Mouse (Mus musculus) CH12.LX (cell line): ENCODE results near the gene Gipr. TPM values are rescaled to one million over a fixed set of nuclear protein-coding genes. Genes with fewer than 3 reads are reported as not detected.

ENCODE experiments used
- DNase-seq: peaks from one replicate; pipeline ENCODE4 v3.0.0-alpha.2; 2013; ENCODE audit errors: extremely low read depth
- H3K27ac ChIP-seq: 2 replicates; pipeline ENCODE4 v1.5.1; 2012; ENCODE audit warnings: low read depth, mild to moderate bottlenecking, control low read depth, moderate library complexity; ENCODE audit not compliant: insufficient read depth
- H3K27me3 ChIP-seq: replicated peaks from 2 replicates; pipeline ENCODE3; 2012; ENCODE audit warnings: inconsistent platforms
- H3K36me3 ChIP-seq, 2 experiments: replicated peaks in 1 of 2; 2 replicates each; pipeline versions ENCODE3 to v1.6.1; 2012; ENCODE audit warnings: inconsistent platforms in 1 of 2, low read length in 1 of 2, mild to moderate bottlenecking in 1 of 2, mixed read lengths in 1 of 2, moderate library complexity in 1 of 2; ENCODE audit not compliant: control insufficient read depth in 1 of 2, insufficient read depth in 1 of 2
- H3K4me1 ChIP-seq, 2 experiments: 2 replicates each; pipeline ENCODE4 v1.6.1; 2012; ENCODE audit warnings: inconsistent platforms in 1 of 2, moderate library complexity in 1 of 2; ENCODE audit not compliant: insufficient read depth in 2 of 2, control insufficient read depth in 1 of 2
- H3K4me2 ChIP-seq: 2 replicates; pipeline ENCODE4 v1.6.1; 2012; ENCODE audit warnings: low read depth, mild to moderate bottlenecking, control low read depth; ENCODE audit not compliant: poor library complexity, insufficient read depth, severe bottlenecking
- H3K4me3 ChIP-seq, 3 experiments: fragments of 150-350 bp in 1 of 3; sonication (generic) in 1 of 3; replicated peaks in 1 of 3; 2 replicates each; pipeline versions ENCODE3 to v1.5.1; 2011 to 2012; ENCODE audit warnings: low read depth in 2 of 3, low read length in 2 of 3, mild to moderate bottlenecking in 2 of 3, moderate library complexity in 2 of 3, control low read depth in 1 of 3, improper control_type of control experiment in 1 of 3, inconsistent platforms in 1 of 3, mixed read lengths in 1 of 3; ENCODE audit not compliant: poor library complexity in 1 of 3
- H3K79me2 ChIP-seq: replicated peaks from 2 replicates; pipeline ENCODE4 v1.6.1; 2012; ENCODE audit warnings: mild to moderate bottlenecking, moderate library complexity; ENCODE audit not compliant: control insufficient read depth, poor library complexity, insufficient read depth, severe bottlenecking; ENCODE audit errors: extremely low read depth
- H3K9ac ChIP-seq: 2 replicates; pipeline ENCODE4 v1.6.1; 2012; ENCODE audit warnings: low read depth, mild to moderate bottlenecking, control low read depth, moderate library complexity; ENCODE audit not compliant: insufficient read depth
- H3K9me3 ChIP-seq: replicated peaks from 2 replicates; pipeline ENCODE3; 2012; ENCODE audit warnings: low read length, inconsistent platforms, mixed read lengths
- BHLHE40 ChIP-seq: IDR thresholded peaks from 2 replicates; pipeline ENCODE4 v1.6.1; 2011; ENCODE audit warnings: mild to moderate bottlenecking, low read depth, low read length, improper control_type of control experiment
- CHD1 ChIP-seq: IDR thresholded peaks from 2 replicates; pipeline ENCODE4 v1.6.1; 2012; ENCODE audit warnings: low read depth, low read length, improper control_type of control experiment, inconsistent platforms
- CHD2 ChIP-seq: IDR thresholded peaks from 2 replicates; pipeline ENCODE4 v1.6.1; 2011; ENCODE audit warnings: low read length, improper control_type of control experiment
- CTCF ChIP-seq, 2 experiments: IDR thresholded peaks in 1 of 2; conservative IDR thresholded peaks in 1 of 2; 2 replicates each; pipeline ENCODE4 v1.5.1; 2011 to 2012; ENCODE audit warnings: low read depth in 2 of 2, low read length in 2 of 2, improper control_type of control experiment in 1 of 2, inconsistent platforms in 1 of 2, mild to moderate bottlenecking in 1 of 2, moderate library complexity in 1 of 2
- E2F4 ChIP-seq: IDR thresholded peaks from 2 replicates; pipeline ENCODE4 v1.6.1; 2011; ENCODE audit warnings: low read depth, low read length, improper control_type of control experiment; ENCODE audit not compliant: insufficient replicate concordance
- ELF1 ChIP-seq: IDR thresholded peaks from 2 replicates; pipeline ENCODE4 v1.6.1; 2014; ENCODE audit warnings: low read depth, mild to moderate bottlenecking, inconsistent platforms, low read length, improper control_type of control experiment
- EP300 ChIP-seq: IDR thresholded peaks from 2 replicates; pipeline ENCODE4 v1.6.1; 2011; ENCODE audit warnings: low read length, improper control_type of control experiment
- ETS1 ChIP-seq: conservative IDR thresholded peaks from 2 replicates; pipeline ENCODE4 v1.6.1; 2012; ENCODE audit warnings: low read depth, mild to moderate bottlenecking, inconsistent platforms, low read length, improper control_type of control experiment, moderate library complexity
- GABPA ChIP-seq: IDR thresholded peaks from 2 replicates; pipeline ENCODE4 v1.6.1; 2012; ENCODE audit warnings: low read depth, low read length, improper control_type of control experiment, inconsistent platforms; ENCODE audit not compliant: insufficient replicate concordance
- HCFC1 ChIP-seq: IDR thresholded peaks from 2 replicates; pipeline ENCODE4 v1.6.1; 2012; ENCODE audit warnings: low read depth, mild to moderate bottlenecking, inconsistent platforms, low read length, improper control_type of control experiment
- IRF4 ChIP-seq: IDR thresholded peaks from 2 replicates; pipeline ENCODE4 v1.6.1; 2014; ENCODE audit warnings: low read depth, mild to moderate bottlenecking, inconsistent platforms, low read length, improper control_type of control experiment
- JUN ChIP-seq: IDR thresholded peaks from 2 replicates; pipeline ENCODE4 v1.6.1; 2011; ENCODE audit warnings: low read depth, mild to moderate bottlenecking, low read length, improper control_type of control experiment, moderate library complexity; ENCODE audit not compliant: insufficient read depth
- JUND ChIP-seq: conservative IDR thresholded peaks from 2 replicates; pipeline ENCODE4 v1.6.1; 2011; ENCODE audit warnings: low read depth, low read length, improper control_type of control experiment
- KAT2A ChIP-seq: IDR thresholded peaks from 2 replicates; pipeline ENCODE4 v1.6.1; 2012; ENCODE audit warnings: low read length, improper control_type of control experiment, inconsistent platforms; ENCODE audit not compliant: insufficient replicate concordance
- MAFK ChIP-seq: IDR thresholded peaks from 2 replicates; pipeline ENCODE4 v1.6.1; 2011; ENCODE audit warnings: low read length, improper control_type of control experiment; ENCODE audit not compliant: insufficient replicate concordance
- MAX ChIP-seq: IDR thresholded peaks from 2 replicates; pipeline ENCODE4 v1.6.1; 2011; ENCODE audit warnings: low read length, improper control_type of control experiment
- MAZ ChIP-seq: IDR thresholded peaks from 2 replicates; pipeline ENCODE4 v1.6.1; 2012; ENCODE audit warnings: low read depth, mild to moderate bottlenecking, inconsistent platforms, low read length, improper control_type of control experiment, moderate library complexity
- MEF2A ChIP-seq: IDR thresholded peaks from 2 replicates; pipeline ENCODE4 v1.6.1; 2014; ENCODE audit warnings: low read depth, mild to moderate bottlenecking, inconsistent platforms, low read length, improper control_type of control experiment, borderline replicate concordance
- MXI1 ChIP-seq: IDR thresholded peaks from 2 replicates; pipeline ENCODE4 v1.6.1; 2011; ENCODE audit warnings: mild to moderate bottlenecking, low read depth, low read length, improper control_type of control experiment
- MYC ChIP-seq: IDR thresholded peaks from 2 replicates; pipeline ENCODE4 v1.6.1; 2011; ENCODE audit warnings: low read depth, mild to moderate bottlenecking, improper control_type of control experiment, low read length
- NELFE ChIP-seq: IDR thresholded peaks from 2 replicates; pipeline ENCODE4 v1.6.1; 2011; ENCODE audit warnings: low read depth, low read length, improper control_type of control experiment
- NRF1 ChIP-seq: IDR thresholded peaks from 2 replicates; pipeline ENCODE4 v1.6.1; 2014; ENCODE audit warnings: low read depth, mild to moderate bottlenecking, inconsistent platforms, low read length, improper control_type of control experiment, moderate library complexity
- PAX5 ChIP-seq: IDR thresholded peaks from 2 replicates; pipeline ENCODE4 v1.6.1; 2012; ENCODE audit warnings: low read length, inconsistent platforms, mixed read lengths
- POLR2A ChIP-seq: IDR thresholded peaks from 2 replicates; pipeline ENCODE4 v1.6.1; 2011; ENCODE audit warnings: low read depth, mild to moderate bottlenecking, improper control_type of control experiment, low read length
- POLR2AphosphoS2 ChIP-seq: IDR thresholded peaks from 2 replicates; pipeline ENCODE4 v1.6.1; 2011; ENCODE audit warnings: low read depth, low read length, improper control_type of control experiment
- RAD21 ChIP-seq: IDR thresholded peaks from 2 replicates; pipeline ENCODE4 v1.6.1; 2011; ENCODE audit warnings: low read depth, mild to moderate bottlenecking, low read length, improper control_type of control experiment, moderate library complexity
- RCOR1 ChIP-seq: conservative IDR thresholded peaks from 2 replicates; pipeline ENCODE4 v1.6.1; 2012; ENCODE audit warnings: low read depth, mild to moderate bottlenecking, inconsistent platforms, low read length, improper control_type of control experiment
- SIN3A ChIP-seq: IDR thresholded peaks from 2 replicates; pipeline ENCODE4 v1.6.1; 2012; ENCODE audit warnings: low read length, improper control_type of control experiment, inconsistent platforms
- SMC3 ChIP-seq: IDR thresholded peaks from 2 replicates; pipeline ENCODE4 v1.6.1; 2011; ENCODE audit warnings: low read depth, low read length, improper control_type of control experiment
- TBP ChIP-seq: conservative IDR thresholded peaks from 2 replicates; pipeline ENCODE4 v1.6.1; 2011; ENCODE audit warnings: low read depth, low read length, improper control_type of control experiment
- TCF12 ChIP-seq: IDR thresholded peaks from 2 replicates; pipeline ENCODE4 v1.6.1; 2014; ENCODE audit warnings: low read depth, mild to moderate bottlenecking, inconsistent platforms, low read length, improper control_type of control experiment
- UBTF ChIP-seq: IDR thresholded peaks from 2 replicates; pipeline ENCODE4 v1.6.1; 2012; ENCODE audit warnings: low read depth, mild to moderate bottlenecking, inconsistent platforms, low read length, improper control_type of control experiment, moderate library complexity
- USF1 ChIP-seq: IDR thresholded peaks from 2 replicates; pipeline ENCODE4 v1.6.1; 2014; ENCODE audit warnings: low read depth, mild to moderate bottlenecking, inconsistent platforms, low read length, improper control_type of control experiment
- USF2 ChIP-seq: conservative IDR thresholded peaks from 2 replicates; pipeline ENCODE4 v1.6.1; 2011; ENCODE audit warnings: low read depth, low read length, improper control_type of control experiment
- ZC3H11A ChIP-seq: IDR thresholded peaks from 2 replicates; pipeline ENCODE4 v1.6.1; 2012; ENCODE audit warnings: low read depth, mild to moderate bottlenecking, inconsistent platforms, low read length, improper control_type of control experiment
- ZKSCAN1 ChIP-seq: IDR thresholded peaks from 2 replicates; pipeline ENCODE4 v1.6.1; 2012; ENCODE audit warnings: low read depth, inconsistent platforms, low read length, improper control_type of control experiment, borderline replicate concordance
- ZMIZ1 ChIP-seq: IDR thresholded peaks from 2 replicates; pipeline ENCODE4 v1.6.1; 2012; ENCODE audit warnings: low read depth, mild to moderate bottlenecking, inconsistent platforms, low read length, improper control_type of control experiment
- ZNF384 ChIP-seq: IDR thresholded peaks from 2 replicates; pipeline ENCODE4 v1.6.1; 2012; ENCODE audit warnings: low read depth, low read length, improper control_type of control experiment, inconsistent platforms
- dilution Hi-C: fragments of 300-500 bp; cut with MboI; formaldehyde crosslinking; loops from 2 replicates; pipeline ENCODE4 v1.14.3; 2020; ENCODE audit warnings: low sequenced_read_pairs; ENCODE audit not compliant: extremely low pct_unique_long_range_greater_than_20kb, extremely low pct_ligation_motif_present
- in situ Hi-C: fragments of 300-500 bp; cut with MboI; formaldehyde crosslinking; loops from 3 replicates; pipeline ENCODE4 v1.14.3; 2019; ENCODE audit warnings: low sequenced_read_pairs, low pct_ligation_motif_present, low pct_unique_long_range_greater_than_20kb, mixed read lengths
- polyA plus RNA-seq: library from polyadenylated mRNA; unstranded; fragments of >175 nt; gene quantifications from 2 replicates; pipeline ENCODE4 v1.2.1, GENCODE M21; 2012; ENCODE audit warnings: low read depth; ENCODE audit not compliant: insufficient read length
- total RNA-seq, 2 experiments: library from RNA; depleted of rRNA; stranded (reverse); fragments of 300-350 nt in 1 of 2; fragments of >200 nt in 1 of 2; gene quantifications; 2 replicates each; pipeline ENCODE4 v1.2.3; 2012 to 2014

Gipr gene
- total and polyA plus RNA-seq, 3 experiments, result 0.04 to 0.11 TPM; not detected in 1

DNA sequence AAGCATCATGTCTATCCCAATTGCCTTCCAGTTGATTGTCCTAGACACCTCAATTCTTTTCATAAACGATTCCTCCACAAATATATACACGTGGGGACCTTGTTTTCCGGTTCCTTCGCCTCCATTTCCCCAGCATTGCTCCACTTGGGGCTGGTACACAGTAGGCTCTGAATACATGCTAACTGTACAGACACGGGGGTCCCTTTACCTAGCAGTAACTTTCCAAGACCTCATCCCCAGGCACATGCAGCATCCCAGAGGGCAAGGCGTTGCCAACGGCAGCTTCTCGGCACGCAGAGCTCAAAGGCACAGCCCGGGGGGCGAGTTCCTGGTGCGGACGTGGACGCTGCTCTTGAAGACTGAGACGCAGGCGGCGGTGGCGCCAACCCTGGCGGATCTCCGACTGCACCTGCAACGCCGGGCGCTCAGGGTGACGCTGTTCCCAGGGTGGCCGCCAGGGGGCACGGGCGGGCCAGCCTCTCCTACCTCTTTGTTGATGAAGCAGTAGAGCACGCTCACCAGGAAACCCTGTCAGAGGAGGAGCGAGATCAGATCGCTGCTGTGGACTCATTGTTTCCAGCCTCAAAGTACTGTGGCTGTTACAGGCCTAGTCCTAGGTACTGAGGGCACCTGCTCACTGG lies 8.6 kb downstream of the Gipr start:
- Histone ChIP-seq H3K4me3 (no peak overlapping the region), H3K79me2 (no peaks in the 10 kb centered on the region), H3K4me1 (peaks cover 5 to 8% of the 10 kb centered on the region in 2 experiments), H3K9me3 (no peaks in the 10 kb centered on the region), H3K9ac (no peak overlapping the region), H3K4me2 (peak overlapping the region; percentile 45; the same call in 1 of the 2 replicates), H3K27me3 (no peaks in the 10 kb centered on the region), H3K36me3 (peaks cover 20 to 63% of the 10 kb centered on the region in 2 experiments), H3K27ac (no peak overlapping the region)
- TF ChIP-seq IRF4 (peak; percentile 57), KAT2A (no peak), TCF12 (peak; percentile 77), CTCF (conservative IDR thresholded peaks at IDR 0.05 in 1 of 2, IDR thresholded peaks at IDR 0.05 in 1 of 2; ENCODE audit: low read depth in 2 of 2, low read length in 2 of 2) (peak; percentile 54 to 98), BHLHE40 (no peak; the same call in 1 of the 2 replicates), EP300 (peak; percentile 72), SIN3A (peak; percentile 57; the same call in 1 of the 2 replicates), MAFK (no peak), HCFC1 (peak; percentile 40), ETS1 (no peak; the same call in 1 of the 2 replicates), ZMIZ1 (no peak), POLR2A (no peak), RAD21 (peak; percentile 73), POLR2AphosphoS2 (no peak; the same call in 1 of the 2 replicates), TBP (no peak), GABPA (no peak), MEF2A (peak; percentile 66), MAX (peak; percentile 72), E2F4 (no peak), MAZ (peak; percentile 46; the same call in 1 of the 2 replicates), MXI1 (peak; percentile 61; the same call in 1 of the 2 replicates), CHD2 (0 out of 2 replicates have a peak, but pooled peaks have one; percentile 32), ZNF384 (no peak), NRF1 (no peak; the same call in none of the 2 replicates), ZC3H11A (peak; percentile 37), NELFE (peak; percentile 67; the same call in 1 of the 2 replicates), JUN (peak; percentile 69), SMC3 (peak; percentile 84), ELF1 (peak; percentile 70), UBTF (no peak), PAX5 (no peak), ZKSCAN1 (no peak), USF1 (no peak), JUND (peak; percentile 88), CHD1 (no peak), MYC (peak; percentile 52; the same call in 1 of the 2 replicates), USF2 (no peak), RCOR1 (no peak)
- dilution Hi-C loops, result no loop called here
- in situ Hi-C loops, result no loop called here
- DNase-seq, result peak; percentile 89
